Mouse (Mus musculus) cerebellum, adult 2 months (tissue): Measurements from ENCODE around the gene Upf1.

Experiments
- CTCF ChIP-seq: fragments of 200-500 bp; IDR thresholded peaks from 2 replicates; pipeline ENCODE4 v1.5.1; 2011; ENCODE audit warnings: low read depth, mild to moderate bottlenecking, control low read depth, low read length, moderate library complexity, borderline replicate concordance; ENCODE audit not compliant: insufficient read depth
- POLR2A ChIP-seq: fragments of 200-500 bp; IDR thresholded peaks from 2 replicates; pipeline ENCODE4 v1.6.1; 2011; ENCODE audit warnings: low read length, control low read depth, borderline replicate concordance; ENCODE audit not compliant: insufficient read depth

- no peak for TF ChIP-seq CTCF
- TF ChIP-seq POLR2A = no peak
These were observed 12.4 kb downstream of the Upf1 start for GRCm38 (mm10) chr8:70340659-70341058.
